Mouse (Mus musculus): ENCODE measurements around the gene Rtp4. TPM values are rescaled to one million over a fixed set of nuclear protein-coding genes. Genes with fewer than 3 reads are reported as not detected.

Rtp4 gene
- 87.0 TPM for polyA plus RNA-seq (2017; shearing (Covaris generic))

DNA sequence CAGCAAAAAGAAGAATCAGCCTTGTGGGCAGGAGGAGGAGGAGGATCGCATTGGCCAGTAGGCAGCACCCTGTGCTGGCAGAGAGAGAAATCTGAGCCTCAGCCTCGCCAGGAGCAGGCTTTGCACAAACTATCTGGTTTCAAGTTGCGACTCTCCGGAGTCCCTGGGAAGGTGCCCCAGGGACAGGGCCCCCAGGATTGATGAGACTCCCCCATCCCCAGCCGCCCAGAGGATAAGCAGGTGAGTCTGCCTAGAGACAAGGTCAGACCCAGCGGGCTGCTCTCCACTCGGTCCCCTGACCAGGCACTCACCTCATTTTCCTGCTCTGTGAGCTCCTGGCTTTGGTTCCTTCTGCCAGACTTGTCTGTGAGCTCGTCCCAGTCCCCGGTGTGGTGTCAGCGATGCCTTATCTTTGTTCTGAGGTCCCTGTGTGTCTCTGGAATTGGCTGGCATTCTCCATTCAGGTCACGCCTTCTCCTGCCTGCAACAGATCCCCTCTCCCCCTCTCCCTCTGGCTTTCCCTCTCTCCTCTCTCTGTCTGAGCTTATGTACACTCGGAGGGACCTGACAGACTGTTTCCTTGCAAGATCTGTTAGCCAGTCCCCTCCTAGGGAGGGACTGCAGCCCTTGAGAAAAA, at the start of gene Rtp4, which contains the start of gene Masp1:
Gene Rtp4 (plus strand): TSS at position 57 of the 637 bp plus-strand sequence.
Gene Masp1 (minus strand): TSS at position 581 of the 637 bp plus-strand sequence.

Other genes starting within 250 kb of the Rtp4 start
- gene Rtp1, start 91.2 kb upstream of the Rtp4 start, polyA plus RNA-seq (2017; shearing (Covaris generic)) = not detected
- gene Masp1, start 524 bp downstream of the Rtp4 start, polyA plus RNA-seq (2017; shearing (Covaris generic)) = not detected

Measured in inflammation-experienced regulatory T-cells, adult 16 weeks (primary cell).